In the genomic region with DNA sequence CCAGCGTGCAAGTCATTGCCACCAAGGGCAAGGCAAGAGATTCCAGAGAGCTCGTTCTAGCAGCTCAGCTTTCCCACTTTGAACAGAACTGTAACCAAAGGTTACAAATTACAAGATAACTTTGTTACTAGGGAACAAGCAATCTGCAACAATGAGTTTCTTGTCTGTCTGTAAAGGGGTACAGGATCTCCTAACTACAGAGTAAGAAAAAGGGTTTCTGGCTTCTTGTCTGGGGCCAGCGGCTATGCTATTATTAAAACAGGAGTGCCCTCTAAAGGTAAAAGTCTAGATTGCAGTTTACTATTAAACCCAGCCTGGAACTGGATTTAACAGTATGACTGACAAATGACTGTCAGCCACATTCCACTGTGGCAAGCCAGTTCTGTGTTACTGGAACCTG, we compare ENCODE assay signal across 8 mouse cellular contexts. TPM values are rescaled to one million over a fixed set of nuclear protein-coding genes. Genes with fewer than 3 reads are reported as not detected.
DNase-seq lines count a peak whose midpoint lies in the region; ATAC-seq lines count a peak whose summit lies in the region.

No protein-coding gene starts in this region.

- no peaks in the 10 kb centered on the region for H3K27me3 ChIP-seq in midbrain, embryonic 14.5 days (ENCODE audit: control insufficient read depth, insufficient read depth, low read length)

- H3K36me3 ChIP-seq in midbrain, embryonic 14.5 days (ENCODE audit: control insufficient read depth, insufficient read depth, low read length), result no peaks in the 10 kb centered on the region

- DNase-seq in cerebellum, postnatal 10 days, result peak; percentile 15 to 70
- DNase-seq in lung, postnatal 25 days (ENCODE audit: low spot score), result peak; percentile 42
- DNase-seq in lung, postnatal 14 days, result no peak
- DNase-seq in forelimb bud, embryonic 11.5 days (ENCODE audit: low read depth, low spot score), result peak; percentile 75
- peak; percentile 91 for DNase-seq in midbrain, embryonic 14.5 days
- no peak for DNase-seq in adrenal gland, adult 18-20 months (ENCODE audit: low spot score in 2 of 2)

- ATAC-seq in cerebellum, adult (ENCODE audit: insufficient number of reproducible peaks, low FRiP score, low TSS enrichment), result no peak
- peak; percentile 55; the same call in 1 of the 2 replicates for ATAC-seq in midbrain, embryonic 14.5 days (ENCODE audit: low FRiP score, low TSS enrichment)
- no peak for ATAC-seq in monocyte, adult 5-6 weeks (replicated peaks; ENCODE audit: insufficient number of reproducible peaks, low FRiP score, low TSS enrichment, poor library complexity, severe bottlenecking)

- 47% methylated on average over 3 of the region's 3 CpGs for WGBS in midbrain, embryonic 14.5 days

- H3K4me3 ChIP-seq in midbrain, embryonic 14.5 days (replicated peaks; ENCODE audit: low read depth, low read length), result no peak overlapping the region

- no peaks in the 10 kb centered on the region for H3K4me1 ChIP-seq in midbrain, embryonic 14.5 days (ENCODE audit: control insufficient read depth, insufficient read depth, low read length)

- no peaks in the 10 kb centered on the region for H3K9me3 ChIP-seq in midbrain, embryonic 14.5 days (ENCODE audit: control insufficient read depth, low read length)

- no peak overlapping the region for H3K4me2 ChIP-seq in midbrain, embryonic 14.5 days (ENCODE audit: low read length)

- H3K9ac ChIP-seq in midbrain, embryonic 14.5 days (replicated peaks; ENCODE audit: low read length), result no peak overlapping the region

- no peak overlapping the region for H3K27ac ChIP-seq in midbrain, embryonic 14.5 days (replicated peaks; ENCODE audit: low read depth, low read length)

RNA-seq across cellular contexts. Expression of a gene that starts 36.5 kb away (rescaled TPM):
- polyA plus RNA-seq in midbrain, embryonic 14.5 days (2014; fragmentation: Nextera tagmentation; extraction: Ambion mirVana), result 6.2 and 11.7 TPM in 2 replicates
- total RNA-seq in monocyte, adult 5-6 weeks (2017), result 4.8 to 14.7 TPM in 2 of 3 replicates, not detected in the other
- total RNA-seq in adrenal gland, adult 18-20 months (2021), result under 1 TPM; 0.53 to 0.67 TPM

Comparison
In these comparisons a context has a peak if more than half of its experiments do, and no peak if none do; other contexts are left out.
1. DNase-seq: peak in cerebellum, postnatal 10 days (2 of 2), lung, postnatal 25 days (single experiment), forelimb bud, embryonic 11.5 days (single experiment) and midbrain, embryonic 14.5 days (single experiment); none in lung, postnatal 14 days (single experiment) and adrenal gland, adult 18-20 months (0 of 2).